Mouse (Mus musculus): ENCODE results near the gene Gcdh. TPM values are rescaled to one million over a fixed set of nuclear protein-coding genes. Genes with fewer than 3 reads are reported as not detected.

Gcdh gene
- polyA plus RNA-seq, 1 experiment from 2014 or later, result 25.9 TPM

GRCm38 (mm10) chr8:84873016-84873415 is 20.7 kb downstream of the Gcdh start:
- Histone ChIP-seq H3K4me3 (replicated peaks; ENCODE audit: low read depth, low read length) (peak overlapping the region; percentile 36), H3K9ac (replicated peaks; ENCODE audit: low read length) (no peak overlapping the region; the same call in 1 of the 2 replicates), H3K4me2 (ENCODE audit: low read length) (peak overlapping the region; percentile 69), H3K36me3 (ENCODE audit: control insufficient read depth, insufficient read depth, low read length) (peaks cover 25% of the 10 kb centered on the region), H3K27ac (replicated peaks; ENCODE audit: low read depth, low read length) (no peak overlapping the region), H3K27me3 (ENCODE audit: control insufficient read depth, insufficient read depth, low read length) (0 out of 2 replicates have a peak, but pooled peaks cover 7% of the 10 kb centered on the region), H3K4me1 (ENCODE audit: control insufficient read depth, insufficient read depth, low read length) (peaks cover 5% of the 10 kb centered on the region), H3K9me3 (ENCODE audit: control insufficient read depth, low read length) (no peaks in the 10 kb centered on the region)
- ATAC-seq (ENCODE audit: low FRiP score, low TSS enrichment), result no peak
- 67% methylated on average over 4 of the region's 4 CpGs for WGBS
- no peak for DNase-seq

GRCm38 (mm10) chr8:84872309-84872965 is 21.3 kb downstream of the Gcdh start:
- Histone ChIP-seq H3K9me3 (ENCODE audit: control insufficient read depth, low read length) (no peaks in the 10 kb centered on the region), H3K27me3 (ENCODE audit: control insufficient read depth, insufficient read depth, low read length) (0 out of 2 replicates have a peak, but pooled peaks cover 7% of the 10 kb centered on the region), H3K36me3 (ENCODE audit: control insufficient read depth, insufficient read depth, low read length) (peaks cover 31% of the 10 kb centered on the region), H3K9ac (replicated peaks; ENCODE audit: low read length) (peak overlapping the region; percentile 43), H3K4me2 (ENCODE audit: low read length) (peak overlapping the region; percentile 69), H3K4me3 (replicated peaks; ENCODE audit: low read depth, low read length) (peak overlapping the region; percentile 36), H3K4me1 (ENCODE audit: control insufficient read depth, insufficient read depth, low read length) (peaks cover 5% of the 10 kb centered on the region), H3K27ac (replicated peaks; ENCODE audit: low read depth, low read length) (no peak overlapping the region)
- WGBS, result 2% methylated on average over 54 of the region's 54 CpGs
- peak; percentile 39 for DNase-seq
- ATAC-seq (ENCODE audit: low FRiP score, low TSS enrichment), result peak; percentile 48

GRCm38 (mm10) chr8:84871376-84872308 is 22.1 kb downstream of the Gcdh start, which contains the start of gene Syce2:
Syce2 (plus strand) TSS chr8:84872111.
- WGBS, result 15% methylated on average over 46 of the region's 46 CpGs

GRCm38 (mm10) chr8:84856864-84857441 is 36.8 kb downstream of the Gcdh start, which contains the start of gene Farsa:
Farsa (plus strand) TSS chr8:84856989.
- H3K9me3 ChIP-seq (ENCODE audit: control insufficient read depth, low read length), result no peaks in the 10 kb centered on the region
- peak within 1 kb of the TSS; percentile 90 for H3K4me2 ChIP-seq (ENCODE audit: low read length)
- DNase-seq (peak; percentile 97), ATAC-seq (ENCODE audit: low FRiP score, low TSS enrichment) (peak; percentile 89)
- peak within 1 kb of the TSS; percentile 69 for H3K27ac ChIP-seq (replicated peaks; ENCODE audit: low read depth, low read length)
- peaks cover 29% of the 10 kb centered on the region for H3K36me3 ChIP-seq (ENCODE audit: control insufficient read depth, insufficient read depth, low read length)
- peak within 1 kb of the TSS; percentile 86 for H3K4me3 ChIP-seq (replicated peaks; ENCODE audit: low read depth, low read length)
- H3K9ac ChIP-seq (replicated peaks; ENCODE audit: low read length), result peak within 1 kb of the TSS; percentile 82
- H3K4me1 ChIP-seq (ENCODE audit: control insufficient read depth, insufficient read depth, low read length), result peaks cover 13% of the 10 kb centered on the region
- H3K27me3 ChIP-seq (ENCODE audit: control insufficient read depth, insufficient read depth, low read length), result no peaks in the 10 kb centered on the region
- under 1% methylated on average over 39 of the region's 39 CpGs for WGBS

More at GRCm38 (mm10) chr8:84871376-84872308, 22.1 kb downstream of the Gcdh start, which contains the start of gene Syce2:
- peak within 1 kb of the TSS; percentile 36 for H3K4me3 ChIP-seq (replicated peaks; ENCODE audit: low read depth, low read length)
- H3K36me3 ChIP-seq (ENCODE audit: control insufficient read depth, insufficient read depth, low read length), result peaks cover 39% of the 10 kb centered on the region
- H3K4me1 ChIP-seq (ENCODE audit: control insufficient read depth, insufficient read depth, low read length), result peaks cover 5% of the 10 kb centered on the region
- peak within 1 kb of the TSS; percentile 43 for H3K9ac ChIP-seq (replicated peaks; ENCODE audit: low read length)
- 0 out of 2 replicates have a peak, but pooled peaks cover 7% of the 10 kb centered on the region for H3K27me3 ChIP-seq (ENCODE audit: control insufficient read depth, insufficient read depth, low read length)
- ATAC-seq (ENCODE audit: low FRiP score, low TSS enrichment), result peak; percentile 64; the same call in 1 of the 2 replicates
- peak within 1 kb of the TSS; percentile 69 for H3K4me2 ChIP-seq (ENCODE audit: low read length)
- peak; percentile 75 for DNase-seq
- no peaks in the 10 kb centered on the region for H3K9me3 ChIP-seq (ENCODE audit: control insufficient read depth, low read length)
- H3K27ac ChIP-seq (replicated peaks; ENCODE audit: low read depth, low read length), result no peak within 1 kb of the TSS

GRCm38 (mm10) chr8:84856434-84856833 is 37.3 kb downstream of the Gcdh start:
- no peak for DNase-seq
- 97% methylated on average over 3 of the region's 3 CpGs for WGBS
- H3K9ac ChIP-seq (replicated peaks; ENCODE audit: low read length), result no peak overlapping the region
- no peaks in the 10 kb centered on the region for H3K9me3 ChIP-seq (ENCODE audit: control insufficient read depth, low read length)
- ATAC-seq (ENCODE audit: low FRiP score, low TSS enrichment), result peak; percentile 9; the same call in 1 of the 2 replicates
- H3K36me3 ChIP-seq (ENCODE audit: control insufficient read depth, insufficient read depth, low read length), result peaks cover 24% of the 10 kb centered on the region
- H3K27me3 ChIP-seq (ENCODE audit: control insufficient read depth, insufficient read depth, low read length), result no peaks in the 10 kb centered on the region
- peak overlapping the region; percentile 86; the same call in 1 of the 2 replicates for H3K4me3 ChIP-seq (replicated peaks; ENCODE audit: low read depth, low read length)
- H3K4me2 ChIP-seq (ENCODE audit: low read length), result peak overlapping the region; percentile 4; the same call in 1 of the 2 replicates
- no peak overlapping the region for H3K27ac ChIP-seq (replicated peaks; ENCODE audit: low read depth, low read length)
- peaks cover 13% of the 10 kb centered on the region for H3K4me1 ChIP-seq (ENCODE audit: control insufficient read depth, insufficient read depth, low read length)

- Histone ChIP-seq H3K36me3 (ENCODE audit: control insufficient read depth, insufficient read depth, low read length) (peaks cover 26% of the 10 kb centered on the region), H3K4me3 (replicated peaks; ENCODE audit: low read depth, low read length) (peak overlapping the region; percentile 97), H3K27me3 (ENCODE audit: control insufficient read depth, insufficient read depth, low read length) (no peaks in the 10 kb centered on the region), H3K4me2 (ENCODE audit: low read length) (peak overlapping the region; percentile 77), H3K9ac (replicated peaks; ENCODE audit: low read length) (peak overlapping the region; percentile 70), H3K9me3 (ENCODE audit: control insufficient read depth, low read length) (no peaks in the 10 kb centered on the region), H3K27ac (replicated peaks; ENCODE audit: low read depth, low read length) (peak overlapping the region; percentile 82), H3K4me1 (ENCODE audit: control insufficient read depth, insufficient read depth, low read length) (peaks cover 22% of the 10 kb centered on the region)
- ATAC-seq (ENCODE audit: low FRiP score, low TSS enrichment) (no peak), DNase-seq (no peak)
- 57% methylated on average over 6 of the region's 6 CpGs for WGBS
These were observed 45.9 kb downstream of the Gcdh start for GRCm38 (mm10) chr8:84847684-84848435.

- WGBS, result under 1% methylated on average over 55 of the region's 55 CpGs
- H3K36me3 ChIP-seq (ENCODE audit: control insufficient read depth, insufficient read depth, low read length), result peaks cover 35% of the 10 kb centered on the region
- ATAC-seq (ENCODE audit: low FRiP score, low TSS enrichment) (peak; percentile 99), DNase-seq (peak; percentile 100)
- no peaks in the 10 kb centered on the region for H3K27me3 ChIP-seq (ENCODE audit: control insufficient read depth, insufficient read depth, low read length)
- H3K4me2 ChIP-seq (ENCODE audit: low read length), result peak within 1 kb of the TSS; percentile 89
- peak within 1 kb of the TSS; percentile 95 for H3K9ac ChIP-seq (replicated peaks; ENCODE audit: low read length)
- H3K4me1 ChIP-seq (ENCODE audit: control insufficient read depth, insufficient read depth, low read length), result peaks cover 22% of the 10 kb centered on the region
- peak within 1 kb of the TSS; percentile 97 for H3K4me3 ChIP-seq (replicated peaks; ENCODE audit: low read depth, low read length)
- H3K9me3 ChIP-seq (ENCODE audit: control insufficient read depth, low read length), result no peaks in the 10 kb centered on the region
- H3K27ac ChIP-seq (replicated peaks; ENCODE audit: low read depth, low read length), result peak within 1 kb of the TSS; percentile 88
These were observed 46.8 kb downstream of the Gcdh start, which contains the start of gene Calr for GRCm38 (mm10) chr8:84846722-84847572. Calr (minus strand) TSS chr8:84846934.
